Mouse (Mus musculus): ENCODE measurements at regions not wholly inside any gene's neighbourhood (a gene's known extent, or its start where the extent isn't known, plus 50 kb on each side); places are given as distances from the start of the nearest gene placed in this dataset.

GRCm38 (mm10) chr4:66542833-66543436 is 138.5 kb upstream of the Astn2 start:
- peaks cover 4% of the 10 kb centered on the region for H3K27me3 ChIP-seq
- in situ Hi-C loops (cut with MboI; ENCODE audit: low pct_unique_long_range_greater_than_20kb): no loop called here
- no peak for ATAC-seq
- POLR2A ChIA-PET: no interaction called here
- TF ChIP-seq CTCF (IDR thresholded peaks at IDR 0.05): no peak
- CTCF ChIA-PET: no interaction called here
- DNase-seq (ENCODE audit: low read depth, low spot score): no peak

- H3K27me3 ChIP-seq: no peaks in the 10 kb centered on the region
- ATAC-seq (no peak), DNase-seq (ENCODE audit: low read depth, low spot score) (no peak)
- ChIA-PET CTCF (no interaction called here), POLR2A (no interaction called here)
- TF ChIP-seq CTCF (IDR thresholded peaks at IDR 0.05): no peak
- in situ Hi-C loops (cut with MboI; ENCODE audit: low pct_unique_long_range_greater_than_20kb): no loop called here
Measured at GRCm38 (mm10) chr4:66524456-66524855, 120.0 kb upstream of the Astn2 start.

- in situ Hi-C loops (cut with MboI; ENCODE audit: low pct_unique_long_range_greater_than_20kb): no loop called here
- DNase-seq (ENCODE audit: low read depth, low spot score) (no peak), ATAC-seq (no peak)
- POLR2A ChIA-PET: no interaction called here
- CTCF ChIA-PET: no interaction called here
- no peak for TF ChIP-seq CTCF (IDR thresholded peaks at IDR 0.05)
- no peaks in the 10 kb centered on the region for H3K27me3 ChIP-seq
Measured at GRCm38 (mm10) chr4:66523886-66524245, 119.5 kb upstream of the Astn2 start.

GRCm38 (mm10) chr4:66523238-66523885 is 119.0 kb upstream of the Astn2 start:
- ChIA-PET POLR2A (no interaction called here), CTCF (no interaction called here)
- ATAC-seq: peak; percentile 51
- peak; percentile 57 for TF ChIP-seq CTCF (IDR thresholded peaks at IDR 0.05)
- in situ Hi-C loops (cut with MboI; ENCODE audit: low pct_unique_long_range_greater_than_20kb): no loop called here
- no peaks in the 10 kb centered on the region for H3K27me3 ChIP-seq
- no peak for DNase-seq (ENCODE audit: low read depth, low spot score)

- POLR2A ChIA-PET: no interaction called here
- in situ Hi-C loops (cut with MboI; ENCODE audit: low pct_unique_long_range_greater_than_20kb): no loop called here
- DNase-seq (ENCODE audit: low read depth, low spot score) (no peak), ATAC-seq (no peak)
- no peak for TF ChIP-seq CTCF (IDR thresholded peaks at IDR 0.05)
- CTCF ChIA-PET: interaction anchor here (0.9 kb wide), 1 partner anchor 142 kb away, joined by 3 read pairs; no protein-coding TSS in a partner anchor
- H3K27me3 ChIP-seq: no peaks in the 10 kb centered on the region
Measured at GRCm38 (mm10) chr4:66522097-66522809, 117.8 kb upstream of the Astn2 start.

- no peak for ATAC-seq
- ChIA-PET CTCF (no interaction called here), POLR2A (no interaction called here)
- no peak for DNase-seq (ENCODE audit: low read depth, low spot score)
- H3K27me3 ChIP-seq: no peaks in the 10 kb centered on the region
- no peak for TF ChIP-seq CTCF (IDR thresholded peaks at IDR 0.05)
- in situ Hi-C loops (cut with MboI; ENCODE audit: low pct_unique_long_range_greater_than_20kb): no loop called here
Measured at GRCm38 (mm10) chr4:66520796-66521195, 116.4 kb upstream of the Astn2 start.

GRCm38 (mm10) chr4:66515815-66516214 is 111.4 kb upstream of the Astn2 start:
- CTCF ChIA-PET: interaction anchor here (0.9 kb wide), 1 partner anchor 22 kb away, joined by 3 read pairs; no protein-coding TSS in a partner anchor
- no peak for TF ChIP-seq CTCF (IDR thresholded peaks at IDR 0.05)
- ATAC-seq (no peak), DNase-seq (ENCODE audit: low read depth, low spot score) (no peak)
- H3K27me3 ChIP-seq: no peaks in the 10 kb centered on the region
- POLR2A ChIA-PET: no interaction called here
- in situ Hi-C loops (cut with MboI; ENCODE audit: low pct_unique_long_range_greater_than_20kb): no loop called here

GRCm38 (mm10) chr4:66483496-66483895 is 79.1 kb upstream of the Astn2 start:
- no peak for ATAC-seq
- H3K27me3 ChIP-seq: no peaks in the 10 kb centered on the region
- POLR2A ChIA-PET: no interaction called here
- in situ Hi-C loops (cut with MboI; ENCODE audit: low pct_unique_long_range_greater_than_20kb): no loop called here
- CTCF ChIA-PET: no interaction called here
- TF ChIP-seq CTCF (IDR thresholded peaks at IDR 0.05): no peak
- DNase-seq (ENCODE audit: low read depth, low spot score): no peak

- no peak for TF ChIP-seq CTCF (IDR thresholded peaks at IDR 0.05)
- POLR2A ChIA-PET: no interaction called here
- in situ Hi-C loops (cut with MboI; ENCODE audit: low pct_unique_long_range_greater_than_20kb): no loop called here
- no peaks in the 10 kb centered on the region for H3K27me3 ChIP-seq
- CTCF ChIA-PET: no interaction called here
- ATAC-seq (no peak), DNase-seq (ENCODE audit: low read depth, low spot score) (no peak)
Measured at GRCm38 (mm10) chr4:66482495-66483291, 78.3 kb upstream of the Astn2 start.

- no peaks in the 10 kb centered on the region for H3K27me3 ChIP-seq
- ChIA-PET CTCF (no interaction called here), POLR2A (no interaction called here)
- no peak for TF ChIP-seq CTCF (IDR thresholded peaks at IDR 0.05)
- in situ Hi-C loops (cut with MboI; ENCODE audit: low pct_unique_long_range_greater_than_20kb): no loop called here
- ATAC-seq (no peak), DNase-seq (ENCODE audit: low read depth, low spot score) (no peak)
Measured at GRCm38 (mm10) chr4:66478601-66479217, 74.3 kb upstream of the Astn2 start.

All from Patski (cell line).